Mouse (Mus musculus): Measurements from ENCODE around the gene U2surp. TPM values are rescaled to one million over a fixed set of nuclear protein-coding genes. Genes with fewer than 3 reads are reported as not detected.
"Not testable (repeated sequence)": the region's sequence is repeated elsewhere in the genome, so short reads cannot be mapped to it uniquely, and the experiment has no call there.

Gene U2surp
- polyA plus RNA-seq, 1 experiment from 2014 or later, result 71.1 TPM

DNA sequence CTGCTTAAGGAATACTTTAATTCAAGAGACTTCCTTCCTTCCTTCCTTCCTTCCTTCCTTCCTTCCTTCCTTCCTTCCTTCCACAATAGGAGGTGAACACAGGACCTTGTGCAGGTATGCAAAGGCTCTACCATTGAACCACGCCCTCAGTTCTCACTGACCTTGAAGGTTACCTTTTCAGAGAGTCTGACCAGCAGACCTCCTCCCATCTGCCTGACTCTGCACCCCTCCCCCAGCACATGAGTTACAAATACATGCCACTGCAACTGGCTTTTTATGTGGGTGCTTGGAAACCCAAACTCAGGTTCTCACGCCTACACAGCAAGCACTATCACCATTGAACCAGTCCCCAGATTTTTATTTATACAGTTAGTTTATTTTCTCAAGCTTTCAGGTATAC lies 10.8 kb upstream of the U2surp start:
- 74% methylated on average over 2 of the region's 2 CpGs for WGBS
- Histone ChIP-seq H3K4me2 (ENCODE audit: low read depth, low read length) (no peak overlapping the region), H3K27ac (ENCODE audit: low read length) (no peak overlapping the region), H3K4me3 (ENCODE audit: low read length) (no peak overlapping the region), H3K9me3 (replicated peaks; ENCODE audit: control insufficient read depth, low read length) (no peaks in the 10 kb centered on the region), H3K27me3 (ENCODE audit: control insufficient read depth, insufficient read depth, low read length) (no peaks in the 10 kb centered on the region), H3K4me1 (ENCODE audit: control insufficient read depth, insufficient read depth, low read length) (no peaks in the 10 kb centered on the region), H3K9ac (ENCODE audit: low read length) (no peak overlapping the region), H3K36me3 (ENCODE audit: control insufficient read depth, insufficient read depth) (no peaks in the 10 kb centered on the region)
- ATAC-seq (replicated peaks; ENCODE audit: extremely low read depth, insufficient read depth, low FRiP score), result no peak

DNA sequence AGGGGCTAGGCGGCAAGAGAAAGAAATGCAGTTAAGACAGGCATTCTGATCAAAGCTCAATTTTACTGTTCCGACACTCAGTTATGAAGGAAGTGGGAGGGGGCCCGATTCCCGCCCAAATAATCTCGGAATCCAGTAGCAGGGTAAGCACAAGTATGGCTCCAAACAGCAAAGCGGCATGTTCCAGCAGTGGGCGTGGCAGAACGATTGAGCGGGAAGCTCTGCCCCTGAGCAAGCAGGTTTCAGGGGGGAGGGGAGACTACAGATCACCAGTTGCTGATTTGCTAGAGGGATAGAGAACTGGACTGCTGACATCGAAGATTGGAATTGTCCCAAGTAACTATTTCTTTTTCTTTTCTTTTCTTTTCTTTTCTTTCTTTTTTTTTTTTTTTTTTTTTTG lies 9.8 kb upstream of the U2surp start:
- 45% methylated on average over 10 of the region's 10 CpGs for WGBS
- ATAC-seq (replicated peaks; ENCODE audit: extremely low read depth, insufficient read depth, low FRiP score), result no peak
- Histone ChIP-seq H3K36me3 (ENCODE audit: control insufficient read depth, insufficient read depth) (no peaks in the 10 kb centered on the region), H3K9me3 (replicated peaks; ENCODE audit: control insufficient read depth, low read length) (no peaks in the 10 kb centered on the region), H3K27me3 (ENCODE audit: control insufficient read depth, insufficient read depth, low read length) (no peaks in the 10 kb centered on the region), H3K27ac (ENCODE audit: low read length) (no peak overlapping the region), H3K4me3 (ENCODE audit: low read length) (no peak overlapping the region), H3K9ac (ENCODE audit: low read length) (no peak overlapping the region), H3K4me1 (ENCODE audit: control insufficient read depth, insufficient read depth, low read length) (no peaks in the 10 kb centered on the region), H3K4me2 (ENCODE audit: low read depth, low read length) (no peak overlapping the region)

DNA sequence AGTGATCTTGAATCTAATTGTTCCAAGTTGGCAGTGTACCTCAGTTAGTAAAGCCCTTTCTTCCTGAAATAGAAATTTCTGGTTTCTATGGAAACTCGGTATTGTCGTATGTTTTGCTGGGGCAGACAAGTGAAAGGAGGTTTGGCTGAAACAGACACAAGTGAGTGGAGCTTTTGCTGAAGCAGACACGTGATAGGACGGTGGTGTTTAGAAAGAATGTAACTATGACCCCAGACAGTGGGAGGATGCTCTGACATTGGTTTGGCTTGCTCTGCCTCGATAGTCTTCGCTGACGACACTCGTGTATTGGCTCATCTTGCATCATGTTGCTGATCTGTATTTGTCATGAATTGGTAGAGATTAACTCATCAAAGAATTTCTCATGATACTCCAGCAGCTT lies 9.2 kb upstream of the U2surp start:
- Histone ChIP-seq H3K4me2 (ENCODE audit: low read depth, low read length) (no peak overlapping the region), H3K4me1 (ENCODE audit: control insufficient read depth, insufficient read depth, low read length) (no peaks in the 10 kb centered on the region), H3K27ac (ENCODE audit: low read length) (no peak overlapping the region), H3K9ac (ENCODE audit: low read length) (no peak overlapping the region), H3K27me3 (ENCODE audit: control insufficient read depth, insufficient read depth, low read length) (no peaks in the 10 kb centered on the region), H3K4me3 (ENCODE audit: low read length) (no peak overlapping the region), H3K36me3 (ENCODE audit: control insufficient read depth, insufficient read depth) (no peaks in the 10 kb centered on the region), H3K9me3 (replicated peaks; ENCODE audit: control insufficient read depth, low read length) (no peaks in the 10 kb centered on the region)
- WGBS, result 84% methylated on average over 8 of the region's 8 CpGs
- ATAC-seq (replicated peaks; ENCODE audit: extremely low read depth, insufficient read depth, low FRiP score), result no peak

DNA sequence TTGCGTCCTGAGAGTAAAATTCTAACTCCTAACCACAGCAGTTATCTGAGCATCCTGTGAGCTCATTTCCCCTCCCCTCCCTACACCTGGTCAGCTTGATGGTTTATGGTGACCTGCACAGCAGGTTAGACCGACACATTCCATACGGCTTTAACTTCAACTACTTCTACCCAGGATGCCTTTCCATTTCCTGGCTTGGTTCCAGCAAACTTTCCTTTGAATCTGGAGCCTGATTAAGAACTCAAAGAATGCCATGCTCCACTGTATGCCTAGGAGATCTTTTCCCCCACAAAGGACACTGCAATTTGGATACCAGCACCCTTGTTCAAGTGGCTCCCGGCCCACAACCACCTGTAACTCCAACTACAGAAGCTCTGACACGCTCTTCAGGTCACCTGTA lies 8.8 kb upstream of the U2surp start:
- H3K4me1 ChIP-seq (ENCODE audit: control insufficient read depth, insufficient read depth, low read length), result no peaks in the 10 kb centered on the region
- no peaks in the 10 kb centered on the region for H3K27me3 ChIP-seq (ENCODE audit: control insufficient read depth, insufficient read depth, low read length)
- no peaks in the 10 kb centered on the region for H3K9me3 ChIP-seq (replicated peaks; ENCODE audit: control insufficient read depth, low read length)
- H3K9ac ChIP-seq (ENCODE audit: low read length), result no peak overlapping the region
- H3K36me3 ChIP-seq (ENCODE audit: control insufficient read depth, insufficient read depth), result no peaks in the 10 kb centered on the region
- no peak overlapping the region for H3K4me2 ChIP-seq (ENCODE audit: low read depth, low read length)
- no peak overlapping the region for H3K4me3 ChIP-seq (ENCODE audit: low read length)
- H3K27ac ChIP-seq (ENCODE audit: low read length), result no peak overlapping the region
- WGBS, result 71% methylated on average over 5 of the region's 5 CpGs
- no peak for ATAC-seq (replicated peaks; ENCODE audit: extremely low read depth, insufficient read depth, low FRiP score)

GRCm38 (mm10) chr9:95514361-95514760 lies 2.6 kb upstream of the U2surp start:
- H3K4me3 ChIP-seq (ENCODE audit: low read length); H3K4me2 ChIP-seq (ENCODE audit: low read depth, low read length); ATAC-seq (replicated peaks; ENCODE audit: extremely low read depth, insufficient read depth, low FRiP score); H3K36me3 ChIP-seq (ENCODE audit: control insufficient read depth, insufficient read depth); H3K9me3 ChIP-seq (replicated peaks; ENCODE audit: control insufficient read depth, low read length); H3K9ac ChIP-seq (ENCODE audit: low read length); H3K27me3 ChIP-seq (ENCODE audit: control insufficient read depth, insufficient read depth, low read length); H3K27ac ChIP-seq (ENCODE audit: low read length): not testable (repeated sequence)
- H3K4me1 ChIP-seq (ENCODE audit: control insufficient read depth, insufficient read depth, low read length), result peaks cover 13% of the 10 kb centered on the region
- 67% methylated on average over 3 of the region's 3 CpGs for WGBS

- H3K27me3 ChIP-seq (ENCODE audit: control insufficient read depth, insufficient read depth, low read length), result no peaks in the 10 kb centered on the region
- WGBS, result 90% methylated on average over 2 of the region's 2 CpGs
- no peak overlapping the region for H3K27ac ChIP-seq (ENCODE audit: low read length)
- H3K4me2 ChIP-seq (ENCODE audit: low read depth, low read length), result no peak overlapping the region
- no peak for ATAC-seq (replicated peaks; ENCODE audit: extremely low read depth, insufficient read depth, low FRiP score)
- H3K4me3 ChIP-seq (ENCODE audit: low read length), result no peak overlapping the region
- H3K9me3 ChIP-seq (replicated peaks; ENCODE audit: control insufficient read depth, low read length), result no peaks in the 10 kb centered on the region
- H3K36me3 ChIP-seq (ENCODE audit: control insufficient read depth, insufficient read depth), result no peaks in the 10 kb centered on the region
- peaks cover 13% of the 10 kb centered on the region for H3K4me1 ChIP-seq (ENCODE audit: control insufficient read depth, insufficient read depth, low read length)
- H3K9ac ChIP-seq (ENCODE audit: low read length), result no peak overlapping the region
Observed at GRCm38 (mm10) chr9:95513776-95514175, 2.0 kb upstream of the U2surp start.

- Histone ChIP-seq H3K9me3 (replicated peaks; ENCODE audit: control insufficient read depth, low read length) (no peaks in the 10 kb centered on the region), H3K27me3 (ENCODE audit: control insufficient read depth, insufficient read depth, low read length) (no peaks in the 10 kb centered on the region), H3K36me3 (ENCODE audit: control insufficient read depth, insufficient read depth) (no peaks in the 10 kb centered on the region), H3K4me2 (ENCODE audit: low read depth, low read length) (peak overlapping the region; percentile 90), H3K4me3 (ENCODE audit: low read length) (peak overlapping the region; percentile 98), H3K4me1 (ENCODE audit: control insufficient read depth, insufficient read depth, low read length) (peaks cover 13% of the 10 kb centered on the region), H3K9ac (ENCODE audit: low read length) (peak overlapping the region; percentile 74), H3K27ac (ENCODE audit: low read length) (peak overlapping the region; percentile 93)
- 0 out of 2 replicates have a peak, but pooled peaks have one; percentile 20 for ATAC-seq (replicated peaks; ENCODE audit: extremely low read depth, insufficient read depth, low FRiP score)
- WGBS, result 25% methylated on average over 15 of the region's 15 CpGs
Observed at GRCm38 (mm10) chr9:95512331-95513030, 685 bp upstream of the U2surp start.

DNA sequence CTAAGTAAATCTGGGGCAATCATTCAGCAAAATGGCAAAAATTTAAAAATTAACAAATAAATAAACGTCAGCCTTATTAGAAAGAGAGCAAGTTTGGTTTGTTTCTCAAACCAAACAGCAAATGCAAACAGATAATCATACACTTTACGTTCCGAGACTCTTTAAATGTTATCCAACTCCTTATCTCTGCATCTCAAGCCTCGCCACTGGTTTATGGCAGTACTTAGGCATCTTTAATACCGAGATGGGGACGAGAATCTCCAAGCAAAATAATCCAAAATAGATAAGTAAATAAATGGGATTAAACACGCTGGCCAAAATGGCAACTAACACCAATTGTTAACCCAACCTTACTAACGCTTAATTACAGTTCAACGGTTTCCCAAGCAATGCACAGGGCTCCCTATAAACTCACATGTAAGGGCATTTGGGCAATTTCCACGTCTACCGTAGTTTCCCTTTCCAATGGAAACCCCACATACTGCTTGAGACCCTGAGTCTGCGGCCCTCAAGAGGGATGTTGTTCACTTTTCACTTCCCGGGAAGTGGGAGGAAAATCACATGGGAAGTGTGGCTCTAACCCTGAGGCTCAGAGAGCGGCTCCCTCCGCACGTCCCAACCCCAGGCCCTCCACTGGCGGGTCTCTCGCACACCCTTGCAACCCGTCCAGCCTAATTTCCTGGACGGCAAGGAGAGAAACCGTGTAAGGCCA lies 947 bp downstream of the U2surp start:
- Histone ChIP-seq H3K27me3 (ENCODE audit: control insufficient read depth, insufficient read depth, low read length) (no peaks in the 10 kb centered on the region), H3K4me1 (ENCODE audit: control insufficient read depth, insufficient read depth, low read length) (peaks cover 13% of the 10 kb centered on the region), H3K4me2 (ENCODE audit: low read depth, low read length) (peak overlapping the region; percentile 82), H3K9ac (ENCODE audit: low read length) (peak overlapping the region; percentile 94), H3K36me3 (ENCODE audit: control insufficient read depth, insufficient read depth) (no peaks in the 10 kb centered on the region), H3K9me3 (replicated peaks; ENCODE audit: control insufficient read depth, low read length) (no peaks in the 10 kb centered on the region), H3K4me3 (ENCODE audit: low read length) (peak overlapping the region; percentile 98), H3K27ac (ENCODE audit: low read length) (peak overlapping the region; percentile 96)
- 3% methylated on average over 21 of the region's 21 CpGs for WGBS
- no peak for ATAC-seq (replicated peaks; ENCODE audit: extremely low read depth, insufficient read depth, low FRiP score)

- no peak for ATAC-seq (replicated peaks; ENCODE audit: extremely low read depth, insufficient read depth, low FRiP score)
- Histone ChIP-seq H3K4me3 (ENCODE audit: low read length) (no peak overlapping the region), H3K4me2 (ENCODE audit: low read depth, low read length) (no peak overlapping the region), H3K9me3 (replicated peaks; ENCODE audit: control insufficient read depth, low read length) (no peaks in the 10 kb centered on the region), H3K9ac (ENCODE audit: low read length) (no peak overlapping the region), H3K36me3 (ENCODE audit: control insufficient read depth, insufficient read depth) (no peaks in the 10 kb centered on the region), H3K4me1 (ENCODE audit: control insufficient read depth, insufficient read depth, low read length) (peaks cover 7% of the 10 kb centered on the region), H3K27ac (ENCODE audit: low read length) (no peak overlapping the region), H3K27me3 (ENCODE audit: control insufficient read depth, insufficient read depth, low read length) (no peaks in the 10 kb centered on the region)
- 77% methylated on average over 3 of the region's 3 CpGs for WGBS
Observed at GRCm38 (mm10) chr9:95505666-95506065, 6.1 kb downstream of the U2surp start.

Measured in heart, embryonic 16.5 days (tissue).